Mouse (Mus musculus) small intestine, adult 2 months (tissue): Measurements from ENCODE around the gene Rbm15. TPM values are rescaled to one million over a fixed set of nuclear protein-coding genes. Genes with fewer than 3 reads are reported as not detected.

Experiments used
- H3K27ac ChIP-seq: fragments of 200-500 bp; 2 replicates; pipeline ENCODE4 v1.5.1; 2012; ENCODE audit warnings: low read depth, low read length, control low read depth, inconsistent platforms; ENCODE audit not compliant: insufficient read depth
- H3K27me3 ChIP-seq: fragments of 200-500 bp; 2 replicates; pipeline ENCODE4 v1.6.1; 2012; ENCODE audit warnings: mild to moderate bottlenecking, moderate library complexity, low read length, inconsistent platforms; ENCODE audit not compliant: control insufficient read depth, insufficient read depth
- H3K36me3 ChIP-seq: fragments of 200-500 bp; 2 replicates; pipeline ENCODE4 v1.6.1; 2012; ENCODE audit warnings: mild to moderate bottlenecking, low read length, control low read depth, inconsistent platforms; ENCODE audit not compliant: control insufficient read depth, insufficient read depth
- H3K4me1 ChIP-seq: fragments of 200-500 bp; 2 replicates; pipeline ENCODE4 v1.6.1; 2012; ENCODE audit warnings: low read length, inconsistent platforms, mixed read lengths; ENCODE audit not compliant: control insufficient read depth, insufficient read depth, insufficient read length
- H3K4me3 ChIP-seq: fragments of 200-500 bp; 2 replicates; pipeline ENCODE4 v1.5.1; 2012; ENCODE audit warnings: low read depth, mild to moderate bottlenecking, control low read depth, inconsistent platforms, low read length, moderate library complexity
- CTCF ChIP-seq: fragments of 200-500 bp; IDR thresholded peaks from 2 replicates; pipeline ENCODE4 v1.5.1; 2012; ENCODE audit warnings: low read depth, mild to moderate bottlenecking, control low read depth, inconsistent platforms, low read length, moderate library complexity, mixed read lengths; ENCODE audit not compliant: insufficient replicate concordance, insufficient read length; ENCODE audit errors: extremely low read depth
- POLR2A ChIP-seq: fragments of 200-500 bp; IDR thresholded peaks from 2 replicates; pipeline ENCODE4 v1.6.1; 2012; ENCODE audit warnings: low read depth, mild to moderate bottlenecking, control low read depth, inconsistent platforms, low read length, moderate library complexity
- WGBS: fragments of 180-500 bp; shearing (Covaris S2); methylation state at CpG from one replicate; pipeline ENCODE4 v1.1.7; 2018; 5-methylcytosine and 5-hydroxymethylcytosine counted together
- polyA plus RNA-seq: library from polyadenylated mRNA; depleted of rRNA; stranded (reverse); fragments of >200 nt; gene quantifications from 2 replicates; pipeline ENCODE4 v1.2.3, GENCODE M21; 2012; rRNA removed

Gene Rbm15
- polyA plus RNA-seq, 1 experiment, result 5.6 TPM

GRCm38 (mm10) chr3:107290764-107291381 lies 42.6 kb downstream of the Rbm15 start, which contains the start of gene Slc16a4:
Gene Slc16a4, plus strand, starts transcription at chr3:107291230.
- H3K4me3 ChIP-seq, result no peak within 1 kb of the TSS
- 34% methylated on average over 9 of the region's 9 CpGs for WGBS
- TF ChIP-seq POLR2A, result no peak
- TF ChIP-seq CTCF, result no peak
- no peaks in the 10 kb centered on the region for H3K27me3 ChIP-seq
- H3K36me3 ChIP-seq, result no peaks in the 10 kb centered on the region
- H3K4me1 ChIP-seq, result no peaks in the 10 kb centered on the region; the same call in 1 of the 2 replicates
- H3K27ac ChIP-seq, result no peak within 1 kb of the TSS

GRCm38 (mm10) chr3:107287346-107287745 lies 46.1 kb downstream of the Rbm15 start:
- Histone ChIP-seq H3K36me3 (peaks cover 14% of the 10 kb centered on the region), H3K4me1 (no peaks in the 10 kb centered on the region; the same call in 1 of the 2 replicates), H3K27ac (no peak overlapping the region), H3K27me3 (no peaks in the 10 kb centered on the region), H3K4me3 (no peak overlapping the region)
- TF ChIP-seq POLR2A (no peak), CTCF (no peak)

GRCm38 (mm10) chr3:107286123-107286522 lies 47.4 kb downstream of the Rbm15 start:
- Histone ChIP-seq H3K4me3 (no peak overlapping the region), H3K27ac (no peak overlapping the region), H3K36me3 (peaks cover 19% of the 10 kb centered on the region), H3K4me1 (no peaks in the 10 kb centered on the region; the same call in 1 of the 2 replicates), H3K27me3 (no peaks in the 10 kb centered on the region)
- TF ChIP-seq POLR2A (no peak), CTCF (no peak)
- 79% methylated on average over 2 of the region's 2 CpGs for WGBS

GRCm38 (mm10) chr3:107278479-107279269 lies 54.8 kb downstream of the Rbm15 start, which contains the start of gene Lamtor5:
Gene Lamtor5, plus strand, starts transcription at chr3:107278858.
- H3K4me3 ChIP-seq, result peak within 1 kb of the TSS; percentile 87
- peaks cover 3% of the 10 kb centered on the region; the same call in 1 of the 2 replicates for H3K4me1 ChIP-seq
- TF ChIP-seq CTCF (no peak), POLR2A (peak; percentile 63; the same call in 1 of the 2 replicates)
- peaks cover 12% of the 10 kb centered on the region for H3K36me3 ChIP-seq
- no peak within 1 kb of the TSS for H3K27ac ChIP-seq
- H3K27me3 ChIP-seq, result no peaks in the 10 kb centered on the region
- 2% methylated on average over 43 of the region's 43 CpGs for WGBS

- WGBS, result 79% methylated on average over 3 of the region's 3 CpGs
- Histone ChIP-seq H3K4me1 (peaks cover 3% of the 10 kb centered on the region; the same call in 1 of the 2 replicates), H3K27me3 (no peaks in the 10 kb centered on the region), H3K36me3 (no peaks in the 10 kb centered on the region; the same call in 1 of the 2 replicates), H3K4me3 (no peak overlapping the region), H3K27ac (no peak overlapping the region)
- no peak for TF ChIP-seq POLR2A
- TF ChIP-seq CTCF, result no peak
Measured at GRCm38 (mm10) chr3:107276626-107277025, 56.8 kb downstream of the Rbm15 start.

- no peaks in the 10 kb centered on the region for H3K36me3 ChIP-seq
- no peak overlapping the region for H3K4me3 ChIP-seq
- H3K4me1 ChIP-seq, result peaks cover 3% of the 10 kb centered on the region; the same call in 1 of the 2 replicates
- 65% methylated on average over 4 of the region's 4 CpGs for WGBS
- no peaks in the 10 kb centered on the region for H3K27me3 ChIP-seq
- TF ChIP-seq CTCF, result no peak
- no peak for TF ChIP-seq POLR2A
- H3K27ac ChIP-seq, result no peak overlapping the region
Measured at GRCm38 (mm10) chr3:107275996-107276395, 57.5 kb downstream of the Rbm15 start.

Other genes with a start within 250 kb of the Rbm15 start
- 0.46 and 0.48 TPM in 2 replicates for gene Kcna2, start 232.5 kb downstream of the Rbm15 start, polyA plus RNA-seq
- gene Kcna10, start 150.6 kb downstream of the Rbm15 start, polyA plus RNA-seq, result not detected in 2 replicates
- 6.5 and 11.9 TPM in 2 replicates for gene Cym, start 111.9 kb downstream of the Rbm15 start, polyA plus RNA-seq
- gene A630076J17Rik, start 103.1 kb downstream of the Rbm15 start, polyA plus RNA-seq, result not detected in 2 replicates
- not detected in 2 replicates for gene Prok1, start 94.0 kb downstream of the Rbm15 start, polyA plus RNA-seq
- 31.1 and 55.1 TPM in 2 replicates for gene Lamtor5, start 54.8 kb downstream of the Rbm15 start, polyA plus RNA-seq
- gene Slc16a4, start 42.4 kb downstream of the Rbm15 start, polyA plus RNA-seq, result not detected in 2 replicates
- gene Kcnc4, start 125.9 kb upstream of the Rbm15 start, polyA plus RNA-seq, result 0.19 and 0.25 TPM in 2 replicates
- gene Slc6a17, start 184.3 kb upstream of the Rbm15 start, polyA plus RNA-seq, result 1.6 and 2.5 TPM in 2 replicates
- not detected in 2 replicates for gene Ubl4b, start 221.4 kb upstream of the Rbm15 start, polyA plus RNA-seq